Mouse (Mus musculus) layer of hippocampus, postnatal 14 days (tissue): ENCODE measurements at regions not wholly inside any gene's neighbourhood (a gene's known extent, or its start where the extent isn't known, plus 50 kb on each side); places are given as distances from the start of the nearest gene placed in this dataset.

Source experiments
- DNase-seq, 2 experiments: peaks; one replicate each; pipeline ENCODE4 v3.0.0; 2021 to 2022; ENCODE audit warnings: low spot score in 2 of 2, mixed read lengths in 1 of 2

GRCm38 (mm10) chr6:117414926-117415325 is 246.6 kb downstream of the Cxcl12 start:
- no peak for DNase-seq

- DNase-seq: no peak
These were observed 247.6 kb downstream of the Cxcl12 start for GRCm38 (mm10) chr6:117415901-117416300.

GRCm38 (mm10) chr6:117416461-117416860 is 248.1 kb downstream of the Cxcl12 start:
- no peak for DNase-seq

- DNase-seq: no peak
These were observed 254.7 kb downstream of the Cxcl12 start for GRCm38 (mm10) chr6:117422846-117423573.

GRCm38 (mm10) chr6:117426363-117426762 is 258.0 kb downstream of the Cxcl12 start:
- DNase-seq: no peak

GRCm38 (mm10) chr6:117427351-117428142 is 259.2 kb downstream of the Cxcl12 start:
- no peak for DNase-seq

- DNase-seq: no peak
These were observed 260.1 kb downstream of the Cxcl12 start for GRCm38 (mm10) chr6:117428441-117428840.

- DNase-seq: no peak
These were observed 262.8 kb downstream of the Cxcl12 start for GRCm38 (mm10) chr6:117430876-117431781.

- no peak for DNase-seq
These were observed 268.5 kb downstream of the Cxcl12 start for GRCm38 (mm10) chr6:117436851-117437250.

GRCm38 (mm10) chr6:117437411-117438101 is 269.2 kb downstream of the Cxcl12 start:
- DNase-seq: no peak

- no peak for DNase-seq
These were observed 280.3 kb downstream of the Cxcl12 start for GRCm38 (mm10) chr6:117448652-117449051.

- no peak for DNase-seq
These were observed 282.7 kb downstream of the Cxcl12 start for GRCm38 (mm10) chr6:117451001-117451400.

GRCm38 (mm10) chr6:117460193-117460592 is 291.9 kb downstream of the Cxcl12 start:
- no peak for DNase-seq

GRCm38 (mm10) chr6:117465165-117465564 is 296.8 kb downstream of the Cxcl12 start:
- no peak for DNase-seq

- DNase-seq: no peak
These were observed 297.4 kb downstream of the Cxcl12 start for GRCm38 (mm10) chr6:117465606-117466174.

- no peak for DNase-seq
These were observed 311.0 kb downstream of the Cxcl12 start for GRCm38 (mm10) chr6:117479376-117479775.

- DNase-seq: no peak
These were observed 312.1 kb downstream of the Cxcl12 start for GRCm38 (mm10) chr6:117480396-117480795.

GRCm38 (mm10) chr6:117489161-117489560 is 320.8 kb downstream of the Cxcl12 start:
- DNase-seq: no peak

GRCm38 (mm10) chr6:117489761-117490396 is 321.5 kb downstream of the Cxcl12 start:
- DNase-seq: no peak

GRCm38 (mm10) chr6:117494971-117495370 is 326.6 kb downstream of the Cxcl12 start:
- DNase-seq: no peak
